Mouse (Mus musculus): Measurements from ENCODE around the gene Cnn3.

DNA sequence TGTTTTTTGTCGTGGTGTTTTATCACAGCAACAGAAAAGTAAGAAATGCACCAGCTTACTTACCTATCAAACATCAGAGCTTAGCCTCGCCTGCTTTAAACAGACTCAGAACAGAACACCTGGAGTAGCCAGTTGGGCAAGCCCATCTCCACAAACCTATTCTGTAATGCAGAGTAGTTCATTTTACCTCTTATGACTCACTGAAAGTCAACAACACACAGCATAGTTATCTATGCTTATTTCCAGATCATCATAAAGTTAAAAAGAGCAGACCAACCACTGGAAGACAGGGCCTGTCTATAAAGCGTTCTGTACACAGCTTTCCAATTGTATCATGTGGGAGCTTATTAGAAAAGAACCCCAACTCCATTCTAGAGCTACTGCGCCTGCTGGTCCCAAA lies 24.9 kb upstream of the Cnn3 start:
- TF ChIP-seq HCFC1 (IDR thresholded peaks at IDR 0.05; ENCODE audit: borderline replicate concordance, insufficient read depth, low read length) (no peak), CHD2 (IDR thresholded peaks at IDR 0.05; ENCODE audit: low read depth, low read length) (no peak), ZC3H11A (IDR thresholded peaks at IDR 0.05; ENCODE audit: borderline replicate concordance, low read depth, low read length) (no peak), ZNF384 (IDR thresholded peaks at IDR 0.05; ENCODE audit: low read depth, low read length) (no peak), MAFK (IDR thresholded peaks at IDR 0.05; ENCODE audit: insufficient read depth, low read depth, low read length) (no peak)
